Comparison of ENCODE assay signal across 12 mouse cellular contexts in the genomic region with DNA sequence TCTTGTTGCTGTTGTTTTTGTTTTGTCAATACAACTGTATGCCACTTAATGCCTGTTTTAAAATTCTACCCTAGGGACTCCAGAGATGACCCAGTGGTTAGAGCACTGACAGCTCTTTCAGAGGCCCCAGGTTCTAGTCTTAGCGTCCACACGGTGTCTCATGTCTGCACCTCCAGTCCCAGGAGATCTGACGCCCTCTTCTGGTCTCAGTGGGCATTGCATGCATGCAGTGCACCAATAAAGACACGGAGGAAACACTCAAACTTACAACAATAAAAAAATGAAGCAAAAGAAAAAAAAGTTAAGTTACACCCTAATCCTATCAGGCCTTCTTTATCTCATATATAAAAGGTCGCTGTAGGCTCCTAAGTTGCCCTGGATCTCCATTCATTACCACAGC. TPM values are rescaled to one million over a fixed set of nuclear protein-coding genes. Genes with fewer than 3 reads are reported as not detected.
DNase-seq lines count a peak whose midpoint lies in the region; ATAC-seq and TF ChIP-seq lines count a peak whose summit lies in the region.
"Had no signal": no experiment of that assay in that cellular context is flagged by ENCODE, and none has a peak within 500 bp of the region (broad histone marks: within the 10 kb centered on the region; RNA-seq: fewer than 3 reads in every experiment).

No protein-coding gene starts in this region.

- peak; percentile 57; the same call in 1 of the 2 replicates for ATAC-seq in megakaryocyte progenitor cell, adult 5-6 weeks (replicated peaks; ENCODE audit: poor library complexity)
- ATAC-seq in midbrain, embryonic 11.5 days (ENCODE audit: low FRiP score): no peak

- no peaks in the 10 kb centered on the region for H3K36me3 ChIP-seq in midbrain, embryonic 11.5 days (ENCODE audit: control insufficient read depth, insufficient read depth, low read length)
- H3K36me3 ChIP-seq: hindbrain, embryonic 12.5 days had no signal

- WGBS in cerebellum, adult 2 months: 46% methylated on average over 5 of the region's 5 CpGs
- WGBS in midbrain, embryonic 11.5 days: 44% methylated on average over 5 of the region's 5 CpGs

- no peak overlapping the region for H3K4me3 ChIP-seq in cerebellum, adult 2 months (replicated peaks; ENCODE audit: insufficient read depth, low read depth, low read length)
- no peak overlapping the region for H3K4me3 ChIP-seq in midbrain, embryonic 11.5 days (ENCODE audit: low read depth, low read length)
- H3K4me3 ChIP-seq: hindbrain, embryonic 12.5 days had no signal

- TF ChIP-seq POLR2A in cerebellum, adult 2 months (IDR thresholded peaks at IDR 0.05; ENCODE audit: borderline replicate concordance, insufficient read depth, low read length): no peak

- no peak overlapping the region for H3K4me2 ChIP-seq in midbrain, embryonic 11.5 days
- H3K4me2 ChIP-seq: hindbrain, embryonic 12.5 days had no signal

- no peak overlapping the region for H3K9ac ChIP-seq in midbrain, embryonic 11.5 days (ENCODE audit: low read length)
- H3K9ac ChIP-seq: hindbrain, embryonic 12.5 days had no signal

- no peaks in the 10 kb centered on the region for H3K9me3 ChIP-seq in midbrain, embryonic 11.5 days (ENCODE audit: control insufficient read depth, low read length)
- H3K9me3 ChIP-seq: hindbrain, embryonic 12.5 days had no signal

- DNase-seq in adrenal gland, postnatal 10 days: peak; percentile 16
- no peak for DNase-seq in adrenal gland, adult 2 months
- DNase-seq in kidney, postnatal 4 days: peak; percentile 20 to 27
- DNase-seq in kidney, postnatal 10 days: no peak
- DNase-seq in CD4-positive helper T cell, adult 2 months (ENCODE audit: low read depth, low spot score): peak; percentile 23
- DNase-seq in cerebellum, adult 2 months: no peak
- DNase-seq in midbrain, embryonic 11.5 days (ENCODE audit: low spot score, missing footprints): no peak
- DNase-seq: lung, postnatal 10 days had no signal

- TF ChIP-seq CTCF in cerebellum, adult 2 months (IDR thresholded peaks at IDR 0.05; ENCODE audit: borderline replicate concordance, insufficient read depth, low read depth, low read length): no peak

- H3K27ac ChIP-seq in cerebellum, adult 2 months (ENCODE audit: insufficient read depth, low read length): no peak overlapping the region
- H3K27ac ChIP-seq in midbrain, embryonic 11.5 days (ENCODE audit: low read depth, low read length): no peak overlapping the region
- H3K27ac ChIP-seq: hindbrain, embryonic 12.5 days had no signal

- H3K4me1 ChIP-seq in cerebellum, adult 2 months (ENCODE audit: control insufficient read depth, insufficient read depth, low read length): no peaks in the 10 kb centered on the region
- H3K4me1 ChIP-seq in midbrain, embryonic 11.5 days (ENCODE audit: control insufficient read depth, insufficient read depth, low read length): no peaks in the 10 kb centered on the region
- H3K4me1 ChIP-seq: hindbrain, embryonic 12.5 days had no signal

- no peaks in the 10 kb centered on the region for H3K27me3 ChIP-seq in cerebellum, adult 2 months (ENCODE audit: control insufficient read depth, insufficient read depth, low read length)
- no peaks in the 10 kb centered on the region for H3K27me3 ChIP-seq in midbrain, embryonic 11.5 days (ENCODE audit: control insufficient read depth, insufficient read depth, low read length)
- H3K27me3 ChIP-seq: hindbrain, embryonic 12.5 days had no signal

RNA-seq across cellular contexts. Expression of a gene that starts 31.5 kb away (rescaled TPM):
- total RNA-seq in adrenal gland, postnatal 10 days (2021): not detected
- not detected for total RNA-seq in adrenal gland, adult 2 months (2021)
- polyA plus RNA-seq in adrenal gland, adult 2 months (2012; rRNA removed): not detected in 2 replicates
- not detected in 2 replicates for total RNA-seq in megakaryocyte progenitor cell, adult 5-6 weeks (2015)
- not detected in 2 replicates for total RNA-seq in megakaryocyte progenitor cell, adult 5-6 weeks (2017)
- polyA plus RNA-seq in cerebellum, adult 2 months (2012; rRNA removed): not detected in 2 replicates
- not detected in 2 replicates for polyA plus RNA-seq in midbrain, embryonic 11.5 days (2014; fragmentation: Nextera tagmentation; extraction: Ambion mirVana)
- total RNA-seq: granulocyte monocyte progenitor cell, adult 5-6 weeks had no signal
- polyA plus RNA-seq: forebrain, embryonic 11.5 days; hindbrain, embryonic 12.5 days had no signal

RNA-seq across cellular contexts. Expression of a gene that starts 35.8 kb away (rescaled TPM):
- total RNA-seq in adrenal gland, postnatal 10 days (2021): 1 to 10 TPM; 2.3 to 4.7 TPM
- under 1 TPM; 0.69 to 0.98 TPM for total RNA-seq in adrenal gland, adult 2 months (2021)
- polyA plus RNA-seq in adrenal gland, adult 2 months (2012; rRNA removed): 0.48 TPM in 2 replicates
- 0.10 TPM in 1 of 2 replicates, not detected in the other for total RNA-seq in megakaryocyte progenitor cell, adult 5-6 weeks (2015)
- 0.14 TPM in 1 of 2 replicates, not detected in the other for total RNA-seq in megakaryocyte progenitor cell, adult 5-6 weeks (2017)
- polyA plus RNA-seq in cerebellum, adult 2 months (2012; rRNA removed): 0.87 and 1.1 TPM in 2 replicates
- 1.3 and 1.5 TPM in 2 replicates for polyA plus RNA-seq in midbrain, embryonic 11.5 days (2014; fragmentation: Nextera tagmentation; extraction: Ambion mirVana)
- total RNA-seq: granulocyte monocyte progenitor cell, adult 5-6 weeks had no signal

RNA-seq across cellular contexts. Expression of a gene that starts 47.7 kb away (rescaled TPM):
- total RNA-seq in adrenal gland, postnatal 10 days (2021): 1 to 10 TPM; 5.6 to 6.3 TPM
- total RNA-seq in adrenal gland, adult 2 months (2021): 10 to 100 TPM in 1 of 2 experiments, 1 to 10 TPM in 1; 8.2 to 12.8 TPM
- 5.4 and 9.6 TPM in 2 replicates for polyA plus RNA-seq in adrenal gland, adult 2 months (2012; rRNA removed)
- 0.27 TPM in 1 of 2 replicates, not detected in the other for total RNA-seq in megakaryocyte progenitor cell, adult 5-6 weeks (2015)
- not detected in 2 replicates for total RNA-seq in megakaryocyte progenitor cell, adult 5-6 weeks (2017)
- polyA plus RNA-seq in cerebellum, adult 2 months (2012; rRNA removed): 0.07 and 0.14 TPM in 2 replicates
- 0.86 and 0.97 TPM in 2 replicates for polyA plus RNA-seq in midbrain, embryonic 11.5 days (2014; fragmentation: Nextera tagmentation; extraction: Ambion mirVana)
- total RNA-seq: granulocyte monocyte progenitor cell, adult 5-6 weeks had no signal

Comparison
In these comparisons a context has a peak if more than half of its experiments do, and no peak if none do; other contexts are left out.
1. DNase-seq: peak in adrenal gland, postnatal 10 days (single experiment), kidney, postnatal 4 days (2 of 2) and CD4-positive helper T cell, adult 2 months (single experiment); none in adrenal gland, adult 2 months (single experiment), kidney, postnatal 10 days (single experiment), cerebellum, adult 2 months (0 of 2) and midbrain, embryonic 11.5 days (single experiment).
2. RNA of a gene that starts 47.7 kb away (total RNA-seq): 8.2 to 12.8 TPM in adrenal gland, adult 2 months and 5.6 to 6.3 TPM in adrenal gland, postnatal 10 days; 0.27 TPM in megakaryocyte progenitor cell, adult 5-6 weeks; every median in the first group is over 4 times any median in the second.